In the genomic region with DNA sequence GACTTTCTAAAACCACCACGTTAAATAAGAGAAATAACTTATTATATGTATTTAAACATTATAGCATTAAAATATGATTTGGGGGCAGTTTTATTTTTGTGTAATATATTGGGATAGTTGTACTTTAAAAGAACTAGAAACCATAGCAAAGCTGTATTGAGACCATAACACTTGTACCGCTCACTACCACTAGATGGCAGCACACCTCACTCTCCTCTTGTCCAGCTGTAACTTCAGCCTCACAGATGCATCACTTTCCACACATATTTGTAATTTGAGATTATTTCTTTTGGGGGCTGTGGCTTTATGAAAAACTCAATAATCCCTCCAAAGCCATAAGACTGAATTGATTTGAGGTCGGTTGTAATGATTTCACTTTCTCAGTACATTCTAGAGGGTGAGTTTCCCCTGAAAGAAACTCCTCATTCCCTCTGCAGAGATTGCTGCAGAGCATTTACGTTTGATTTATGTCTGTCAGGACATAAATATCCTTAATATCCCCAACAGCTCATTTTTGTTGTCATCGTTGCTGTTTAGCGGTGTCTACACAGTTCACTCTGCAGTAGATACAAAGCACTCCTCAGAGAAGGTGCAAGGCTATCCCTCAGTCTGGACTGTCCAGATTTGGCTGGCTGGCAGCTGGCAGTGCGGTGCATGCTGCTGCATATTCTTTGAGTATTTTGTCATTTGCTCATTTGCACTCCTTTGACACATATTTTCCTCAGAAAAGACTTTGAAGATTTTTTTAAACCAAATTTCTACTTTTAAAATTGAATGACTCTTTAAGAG, we compare ENCODE assay signal across 8 mouse cellular contexts.
A peak's percentile ranks its signal among the peaks of the same experiment; 100 is the strongest.
DNase-seq lines count a peak whose midpoint lies in the region; ATAC-seq and TF ChIP-seq lines count a peak whose summit lies in the region.

No protein-coding gene starts in this region.

- ATAC-seq in forebrain, embryonic 14.5 days: peak; percentile 89
- ATAC-seq in intestine, postnatal 0 days: no peak
- ATAC-seq in midbrain, embryonic 13.5 days: peak; percentile 69

- 41% methylated on average over 7 of the region's 7 CpGs for WGBS in forebrain, embryonic 14.5 days
- 35% methylated on average over 7 of the region's 7 CpGs for WGBS in intestine, postnatal 0 days
- 42% methylated on average over 7 of the region's 7 CpGs for WGBS in midbrain, embryonic 13.5 days

- H3K9ac ChIP-seq in forebrain, embryonic 14.5 days (ENCODE audit: low read length): no peak overlapping the region
- no peak overlapping the region for H3K9ac ChIP-seq in intestine, postnatal 0 days (ENCODE audit: low read depth, low read length)
- no peak overlapping the region for H3K9ac ChIP-seq in midbrain, embryonic 13.5 days (replicated peaks)

- no peak overlapping the region for H3K27ac ChIP-seq in forebrain, embryonic 14.5 days (ENCODE audit: low read depth, low read length)
- no peak overlapping the region for H3K27ac ChIP-seq in intestine, postnatal 0 days (ENCODE audit: low read depth, low read length)
- H3K27ac ChIP-seq in midbrain, embryonic 13.5 days: no peak overlapping the region

- peak; percentile 89 for TF ChIP-seq CTCF in intestine, postnatal 0 days (IDR thresholded peaks at IDR 0.05; ENCODE audit: low read depth)

- no peaks in the 10 kb centered on the region for H3K27me3 ChIP-seq in forebrain, embryonic 14.5 days (replicated peaks; ENCODE audit: control insufficient read depth, insufficient read depth, low read length)
- no peaks in the 10 kb centered on the region for H3K27me3 ChIP-seq in intestine, postnatal 0 days (replicated peaks; ENCODE audit: control insufficient read depth, insufficient read depth, low read length)
- H3K27me3 ChIP-seq in midbrain, embryonic 13.5 days: no peaks in the 10 kb centered on the region

- H3K36me3 ChIP-seq in forebrain, embryonic 14.5 days (ENCODE audit: control insufficient read depth, insufficient read depth, low read length): no peaks in the 10 kb centered on the region
- no peaks in the 10 kb centered on the region for H3K36me3 ChIP-seq in intestine, postnatal 0 days (ENCODE audit: control insufficient read depth, insufficient read depth)
- no peaks in the 10 kb centered on the region for H3K36me3 ChIP-seq in midbrain, embryonic 13.5 days

- DNase-seq in urinary bladder, postnatal 14 days (ENCODE audit: low spot score): peak; percentile 65
- no peak for DNase-seq in urinary bladder, postnatal 10 days (ENCODE audit: low spot score)
- DNase-seq in cerebellum, adult 11-12 months: peak; percentile 10
- peak; percentile 82 for DNase-seq in forebrain, embryonic 14.5 days (ENCODE audit: low spot score)
- DNase-seq in left cerebral cortex, adult 9 months (ENCODE audit: low spot score in 2 of 2): peak; percentile 4 to 81
- DNase-seq in spleen, postnatal 4 days (ENCODE audit: low spot score in 2 of 2): peak; percentile 26 to 67

- H3K4me3 ChIP-seq in forebrain, embryonic 14.5 days (ENCODE audit: low read depth, low read length): no peak overlapping the region
- no peak overlapping the region for H3K4me3 ChIP-seq in intestine, postnatal 0 days (ENCODE audit: low read depth, low read length)
- no peak overlapping the region for H3K4me3 ChIP-seq in midbrain, embryonic 13.5 days (replicated peaks)

- H3K9me3 ChIP-seq in forebrain, embryonic 14.5 days (replicated peaks; ENCODE audit: control insufficient read depth, low read length): no peaks in the 10 kb centered on the region
- no peaks in the 10 kb centered on the region for H3K9me3 ChIP-seq in intestine, postnatal 0 days (ENCODE audit: control insufficient read depth)
- no peaks in the 10 kb centered on the region for H3K9me3 ChIP-seq in midbrain, embryonic 13.5 days

- no peaks in the 10 kb centered on the region for H3K4me1 ChIP-seq in forebrain, embryonic 14.5 days (ENCODE audit: control insufficient read depth, insufficient read depth, low read length)
- no peaks in the 10 kb centered on the region for H3K4me1 ChIP-seq in intestine, postnatal 0 days (replicated peaks; ENCODE audit: control insufficient read depth, insufficient read depth, low read length)
- H3K4me1 ChIP-seq in midbrain, embryonic 13.5 days (replicated peaks): no peaks in the 10 kb centered on the region

- no peak overlapping the region for H3K4me2 ChIP-seq in forebrain, embryonic 14.5 days (ENCODE audit: low read length)
- no peak overlapping the region for H3K4me2 ChIP-seq in intestine, postnatal 0 days (replicated peaks; ENCODE audit: low read depth)
- H3K4me2 ChIP-seq in midbrain, embryonic 13.5 days (replicated peaks): no peak overlapping the region
